Mouse (Mus musculus) hindbrain, embryonic 13.5 days (tissue): ENCODE data around the gene Hivep2. TPM values are rescaled to one million over a fixed set of nuclear protein-coding genes. Genes with fewer than 3 reads are reported as not detected.

Source experiments
- ATAC-seq: fragments of 200-750 bp; cut with Nextera tagmentation; 2 replicates; pipeline ENCODE4 v1.8.0; 2017; ENCODE audit warnings: moderate TSS enrichment; ENCODE audit not compliant: low FRiP score
- H3K27ac ChIP-seq: fragments of 300-500 bp; sonication (generic); 2 replicates; pipeline ENCODE4 v1.5.1; 2015; ENCODE audit warnings: inconsistent platforms, mild to moderate bottlenecking, moderate library complexity
- H3K27me3 ChIP-seq: fragments of 300-500 bp; sonication (generic); 2 replicates; pipeline ENCODE4 v1.6.1; 2015; ENCODE audit warnings: mild to moderate bottlenecking, inconsistent platforms
- H3K36me3 ChIP-seq: fragments of 300-500 bp; sonication (generic); 2 replicates; pipeline ENCODE4 v1.6.1; 2015; ENCODE audit warnings: mild to moderate bottlenecking, inconsistent platforms
- H3K4me1 ChIP-seq: fragments of 300-500 bp; sonication (generic); replicated peaks from 2 replicates; pipeline ENCODE4 v1.6.1; 2015; ENCODE audit warnings: inconsistent platforms
- H3K4me2 ChIP-seq: fragments of 300-500 bp; sonication (generic); 2 replicates; pipeline ENCODE4 v1.6.1; 2015; ENCODE audit warnings: inconsistent platforms, mild to moderate bottlenecking, moderate library complexity
- H3K4me3 ChIP-seq: fragments of 300-500 bp; sonication (generic); 2 replicates; pipeline ENCODE4 v1.5.1; 2015; ENCODE audit warnings: mild to moderate bottlenecking, inconsistent platforms
- H3K9ac ChIP-seq: fragments of 300-500 bp; sonication (generic); 2 replicates; pipeline ENCODE4 v1.6.1; 2015; ENCODE audit warnings: mild to moderate bottlenecking, inconsistent platforms
- H3K9me3 ChIP-seq: fragments of 300-500 bp; sonication (generic); 2 replicates; pipeline ENCODE4 v1.6.1; 2016; ENCODE audit warnings: inconsistent platforms
- WGBS: fragments of 180-500 bp; shearing (Covaris S2); methylation state at CpG from one replicate; pipeline ENCODE4 v1.1.7; 2015; 5-methylcytosine and 5-hydroxymethylcytosine counted together
- polyA plus RNA-seq: library from polyadenylated mRNA; unstranded; fragments of >200 nt; fragmentation: Nextera tagmentation; extraction: Ambion mirVana; gene quantifications from 2 replicates; pipeline ENCODE4 v1.2.1, GENCODE M21; 2015

The Hivep2 gene
- polyA plus RNA-seq = 7.0 and 7.6 TPM in 2 replicates

DNA sequence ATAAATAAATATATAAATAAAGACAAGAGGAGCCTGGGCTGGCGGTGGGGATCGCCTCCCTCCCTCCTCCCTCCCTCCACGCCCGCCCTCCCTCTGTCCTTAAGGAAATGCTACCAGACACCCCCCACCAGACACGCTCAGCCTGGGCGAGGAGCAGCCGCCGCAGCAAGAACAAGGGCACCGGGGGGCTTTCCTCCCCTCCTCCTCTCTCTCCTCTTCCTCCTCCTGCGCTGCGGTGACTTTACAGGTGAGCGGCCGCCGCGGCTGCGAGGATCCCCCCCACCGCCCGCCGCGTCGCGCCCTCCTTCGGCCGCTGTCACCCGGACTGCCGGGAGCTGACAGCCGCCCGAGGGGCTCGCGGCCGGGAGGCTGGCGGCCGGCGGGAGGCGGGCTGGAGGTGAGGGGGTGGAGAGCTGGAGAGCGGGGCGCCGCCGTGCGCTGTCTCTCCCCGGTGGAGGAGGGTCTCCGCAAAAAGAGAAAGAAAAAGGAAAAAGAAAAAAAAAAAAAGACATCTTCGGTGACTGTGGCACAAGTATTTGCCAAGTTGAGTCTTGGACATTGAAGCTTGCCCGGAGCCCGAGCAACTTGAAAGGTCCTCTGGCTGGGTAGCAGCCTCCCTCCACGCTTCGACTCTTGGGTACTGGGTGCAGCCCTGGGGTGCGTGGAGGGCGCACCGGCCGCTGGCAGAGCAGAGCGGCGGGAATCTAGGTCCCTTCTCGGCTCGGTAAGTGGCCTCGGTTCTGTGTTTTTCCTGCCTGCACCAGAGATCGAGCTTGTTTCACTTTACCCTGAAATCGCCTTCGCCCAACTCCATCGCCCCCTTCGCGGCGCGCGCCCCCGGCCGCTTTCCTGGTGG lies at the start of gene Hivep2:
TSS of gene Hivep2 (plus strand) at position 102 of the 856 bp plus-strand sequence.
- peak; percentile 43 for ATAC-seq
- under 1% methylated on average over 67 of the region's 67 CpGs for WGBS
- Histone ChIP-seq H3K4me3 (peak within 1 kb of the TSS; percentile 82), H3K4me2 (peak within 1 kb of the TSS; percentile 99), H3K27me3 (0 out of 2 replicates have a peak, but pooled peaks cover 5% of the 10 kb centered on the region), H3K9me3 (no peaks in the 10 kb centered on the region), H3K27ac (peak within 1 kb of the TSS; percentile 99), H3K4me1 (peaks cover 3% of the 10 kb centered on the region), H3K36me3 (no peaks in the 10 kb centered on the region), H3K9ac (peak within 1 kb of the TSS; percentile 94)

DNA sequence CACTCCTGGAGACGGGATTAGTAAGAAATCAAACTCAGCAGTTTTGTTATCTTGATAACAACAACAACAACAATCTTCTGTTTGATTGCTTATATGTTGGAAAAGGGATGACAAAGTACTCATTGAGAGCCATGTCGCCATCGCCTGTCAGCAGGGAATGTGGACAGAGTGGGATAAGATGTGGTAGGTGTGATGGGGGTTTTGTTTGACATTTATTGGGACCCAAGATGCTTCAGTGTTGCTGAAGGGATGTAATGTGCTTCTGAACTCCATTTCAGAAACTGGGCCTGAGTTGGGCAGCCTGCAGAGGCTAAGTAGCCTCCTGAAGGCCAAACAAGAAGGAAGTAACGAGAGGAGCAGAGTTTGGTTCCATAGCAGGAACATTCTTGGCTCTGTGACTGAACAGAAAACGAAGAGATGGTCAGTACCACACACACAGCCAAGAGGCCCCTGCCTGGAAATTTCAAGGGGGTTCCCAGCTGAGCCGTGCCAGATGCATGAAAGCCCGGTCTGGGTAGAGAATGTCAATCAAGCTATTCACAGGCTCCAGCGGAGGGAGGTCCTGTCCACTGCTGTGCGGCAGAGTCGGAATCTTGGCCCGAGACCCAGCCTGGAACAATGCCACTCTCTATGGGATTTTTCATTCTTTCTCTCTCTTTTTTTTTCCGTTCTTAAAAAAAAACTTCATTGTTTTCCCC lies 49.1 kb upstream of the Hivep2 start:
- H3K9ac ChIP-seq = no peak overlapping the region
- ATAC-seq = peak; percentile 93
- H3K9me3 ChIP-seq = no peaks in the 10 kb centered on the region
- H3K4me1 ChIP-seq = peaks cover 6% of the 10 kb centered on the region
- H3K27ac ChIP-seq = peak overlapping the region; percentile 31
- WGBS = 19% methylated on average over 12 of the region's 12 CpGs
- no peaks in the 10 kb centered on the region for H3K27me3 ChIP-seq
- no peak overlapping the region for H3K4me3 ChIP-seq
- H3K36me3 ChIP-seq = no peaks in the 10 kb centered on the region
- no peak overlapping the region for H3K4me2 ChIP-seq

DNA sequence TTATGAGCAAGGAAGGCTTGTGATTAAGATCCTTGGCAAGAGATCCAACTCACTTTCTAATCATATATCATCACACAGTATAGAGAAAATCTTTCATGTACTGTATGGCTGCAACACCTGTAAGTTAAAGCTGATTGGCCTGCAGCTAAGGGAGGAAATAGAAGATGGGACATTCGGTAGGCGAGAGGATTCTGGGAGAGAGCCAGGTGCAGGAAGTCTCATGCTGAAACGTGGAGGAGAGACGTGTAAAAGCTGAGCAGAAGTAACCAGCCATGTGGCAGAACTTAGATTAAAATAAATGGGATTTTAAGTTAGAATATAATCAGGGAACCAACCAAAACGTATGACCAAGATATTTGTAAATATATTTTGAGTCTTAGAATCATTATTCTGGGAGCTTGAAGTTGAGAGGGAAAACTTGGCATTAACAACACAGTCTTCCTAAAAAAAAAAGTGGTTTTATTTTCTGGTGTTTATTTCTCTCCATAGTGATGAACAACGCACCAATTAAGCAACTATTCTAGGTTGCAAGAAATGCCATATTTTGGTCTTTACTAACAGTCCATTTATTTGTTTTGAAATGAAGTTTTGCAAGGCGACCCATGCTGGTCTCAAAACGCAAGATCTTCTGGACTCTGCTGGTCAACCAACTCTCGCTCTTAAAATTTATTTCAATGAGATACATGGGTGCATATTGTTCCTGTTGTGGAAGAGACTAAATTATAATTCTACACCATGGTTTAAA lies 44.1 kb upstream of the Hivep2 start:
- no peaks in the 10 kb centered on the region for H3K9me3 ChIP-seq
- H3K4me3 ChIP-seq = no peak overlapping the region
- H3K27ac ChIP-seq = no peak overlapping the region
- peaks cover 2% of the 10 kb centered on the region for H3K4me1 ChIP-seq
- no peaks in the 10 kb centered on the region for H3K27me3 ChIP-seq
- H3K9ac ChIP-seq = no peak overlapping the region
- no peaks in the 10 kb centered on the region for H3K36me3 ChIP-seq
- no peak overlapping the region for H3K4me2 ChIP-seq
- WGBS = 86% methylated on average over 9 of the region's 9 CpGs
- no peak for ATAC-seq

DNA sequence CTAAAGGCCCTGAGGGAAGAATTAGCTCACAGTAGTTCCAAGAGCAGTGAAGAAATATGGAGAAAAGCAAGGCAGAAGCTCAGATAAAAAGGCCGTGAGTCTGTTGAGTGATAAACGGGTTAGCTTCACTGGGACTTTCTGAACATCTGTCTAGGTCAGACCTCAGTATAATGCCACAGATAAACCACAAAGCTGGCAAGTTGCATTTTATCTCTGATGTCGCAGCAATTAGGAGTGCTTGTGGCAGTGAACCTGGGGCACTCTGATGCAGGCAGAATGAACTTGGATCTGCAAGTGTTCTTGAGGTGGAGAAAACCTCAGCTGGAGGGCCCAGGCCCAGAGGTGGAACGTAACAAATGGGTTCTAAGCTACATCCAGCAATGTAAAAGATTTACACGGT lies 36.6 kb upstream of the Hivep2 start:
- Histone ChIP-seq H3K36me3 (no peaks in the 10 kb centered on the region), H3K4me3 (no peak overlapping the region), H3K27ac (no peak overlapping the region), H3K9ac (no peak overlapping the region), H3K4me1 (no peaks in the 10 kb centered on the region), H3K27me3 (no peaks in the 10 kb centered on the region), H3K4me2 (no peak overlapping the region), H3K9me3 (no peaks in the 10 kb centered on the region)
- 72% methylated on average over 5 of the region's 5 CpGs for WGBS
- ATAC-seq = no peak

DNA sequence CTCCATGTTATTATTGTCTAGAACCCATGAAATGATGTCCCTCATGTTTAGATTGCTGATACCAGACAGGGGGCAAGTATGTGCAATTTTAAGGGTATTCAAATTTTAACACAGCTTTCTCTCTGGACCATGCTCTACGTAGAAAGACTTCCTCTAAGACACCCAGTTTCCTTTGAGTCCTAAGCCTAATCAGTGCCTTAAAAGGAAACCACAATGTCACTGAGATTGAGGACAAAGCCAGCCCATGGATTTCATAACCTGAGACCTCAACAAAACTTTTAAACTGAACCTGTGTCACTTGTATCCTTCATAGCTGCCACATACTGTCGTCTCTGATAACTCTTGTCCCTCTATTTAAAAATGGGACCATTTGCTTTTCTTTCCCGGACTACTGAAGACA lies 33.7 kb upstream of the Hivep2 start:
- 83% methylated on average over 3 of the region's 3 CpGs for WGBS
- H3K27ac ChIP-seq = no peak overlapping the region
- no peaks in the 10 kb centered on the region for H3K36me3 ChIP-seq
- H3K4me1 ChIP-seq = no peaks in the 10 kb centered on the region
- H3K4me2 ChIP-seq = no peak overlapping the region
- H3K27me3 ChIP-seq = no peaks in the 10 kb centered on the region
- no peaks in the 10 kb centered on the region for H3K9me3 ChIP-seq
- ATAC-seq = no peak
- no peak overlapping the region for H3K4me3 ChIP-seq
- H3K9ac ChIP-seq = no peak overlapping the region

DNA sequence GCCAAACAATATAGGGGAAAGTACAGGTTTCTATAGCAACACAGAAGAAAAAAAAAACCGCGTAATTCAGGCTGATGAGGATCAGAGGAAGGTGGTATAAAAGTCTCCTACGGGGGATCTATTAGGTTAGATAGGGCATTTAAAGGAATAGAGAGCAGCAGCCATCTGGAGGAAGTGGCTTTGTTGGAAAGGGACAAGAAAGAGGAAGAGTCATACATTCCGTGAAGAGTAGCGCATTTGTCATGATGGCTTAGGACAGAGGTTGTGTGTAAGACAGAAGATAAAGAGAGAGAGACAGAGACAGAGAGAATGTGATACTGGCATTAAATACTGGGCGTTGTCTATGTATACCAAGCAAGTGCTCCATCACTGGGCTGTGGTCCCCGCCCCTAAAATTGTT lies 32.6 kb upstream of the Hivep2 start:
- H3K4me2 ChIP-seq = no peak overlapping the region
- H3K27ac ChIP-seq = no peak overlapping the region
- no peaks in the 10 kb centered on the region for H3K9me3 ChIP-seq
- no peak overlapping the region for H3K4me3 ChIP-seq
- no peaks in the 10 kb centered on the region for H3K36me3 ChIP-seq
- H3K27me3 ChIP-seq = no peaks in the 10 kb centered on the region
- WGBS = 89% methylated on average over 7 of the region's 7 CpGs
- H3K4me1 ChIP-seq = no peaks in the 10 kb centered on the region
- no peak overlapping the region for H3K9ac ChIP-seq
- ATAC-seq = no peak

DNA sequence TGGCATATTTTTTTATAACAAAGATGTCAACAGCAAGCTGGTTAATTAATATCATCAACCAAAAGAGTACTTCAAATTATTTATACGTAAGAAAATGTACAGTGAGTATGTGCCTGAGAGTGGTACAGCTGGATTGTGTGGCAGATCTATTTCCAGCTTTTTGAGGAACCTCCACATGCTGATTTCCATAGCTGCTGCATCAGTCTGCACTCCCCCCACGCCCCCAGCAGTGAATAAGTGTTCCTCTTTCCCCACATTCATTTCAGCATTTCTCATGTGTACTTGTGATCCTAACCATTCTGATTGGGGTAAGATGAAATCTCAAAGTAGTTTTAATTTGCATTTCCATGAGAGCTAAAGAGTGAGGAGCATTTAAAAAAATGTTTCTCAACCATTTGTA lies 30.2 kb upstream of the Hivep2 start:
- H3K4me1 ChIP-seq = no peaks in the 10 kb centered on the region
- H3K9ac ChIP-seq = no peak overlapping the region
- H3K4me2 ChIP-seq = no peak overlapping the region
- WGBS = 95% methylated on average over 2 of the region's 2 CpGs
- H3K36me3 ChIP-seq = no peaks in the 10 kb centered on the region
- no peak overlapping the region for H3K4me3 ChIP-seq
- ATAC-seq = no peak
- no peak overlapping the region for H3K27ac ChIP-seq
- no peaks in the 10 kb centered on the region for H3K27me3 ChIP-seq
- H3K9me3 ChIP-seq = no peaks in the 10 kb centered on the region

DNA sequence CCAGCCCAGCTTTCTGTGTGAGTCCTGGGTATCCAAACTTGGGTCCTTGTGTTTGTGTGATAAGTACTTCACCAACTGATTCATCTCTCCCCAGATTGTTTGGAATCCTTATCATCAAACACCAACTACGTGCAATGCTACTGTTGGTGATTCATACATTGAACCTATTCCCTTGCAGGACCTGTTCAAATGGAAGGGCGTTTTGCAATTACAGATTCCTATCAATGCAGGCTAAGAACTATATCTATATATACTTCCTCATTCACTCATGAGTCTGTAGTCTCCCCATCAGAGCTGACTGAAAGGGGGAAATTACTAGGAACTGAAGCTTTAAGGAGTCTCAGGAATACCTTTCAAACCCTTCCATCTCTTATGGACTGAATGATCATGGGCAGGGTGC lies 24.5 kb upstream of the Hivep2 start:
- no peaks in the 10 kb centered on the region for H3K27me3 ChIP-seq
- H3K36me3 ChIP-seq = no peaks in the 10 kb centered on the region
- H3K9me3 ChIP-seq = no peaks in the 10 kb centered on the region
- no peak for ATAC-seq
- no peaks in the 10 kb centered on the region for H3K4me1 ChIP-seq
- H3K9ac ChIP-seq = no peak overlapping the region
- H3K27ac ChIP-seq = no peak overlapping the region
- no peak overlapping the region for H3K4me2 ChIP-seq
- H3K4me3 ChIP-seq = no peak overlapping the region
- 85% methylated on average over 2 of the region's 2 CpGs for WGBS

DNA sequence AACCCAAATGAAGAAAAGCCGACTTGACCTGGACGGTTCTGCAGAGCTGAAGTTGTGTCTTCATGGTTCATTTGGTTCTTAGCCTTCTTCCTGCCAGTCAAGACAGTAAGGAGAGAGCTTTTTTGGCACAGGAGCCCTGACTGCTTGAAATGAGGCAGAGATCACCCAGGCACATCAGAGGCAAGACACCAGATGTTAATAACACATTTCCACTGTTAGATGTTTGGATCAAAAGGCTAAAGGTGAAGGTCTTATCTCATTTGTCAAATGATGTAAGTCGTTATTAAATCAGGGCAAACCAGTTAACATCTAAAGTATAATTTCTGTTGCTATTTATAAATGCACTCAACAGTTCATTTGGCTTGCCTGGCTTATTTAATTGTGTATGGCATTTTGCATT lies 22.2 kb upstream of the Hivep2 start:
- ATAC-seq = no peak
- Histone ChIP-seq H3K27ac (no peak overlapping the region), H3K27me3 (no peaks in the 10 kb centered on the region), H3K36me3 (no peaks in the 10 kb centered on the region), H3K4me1 (no peaks in the 10 kb centered on the region), H3K9ac (no peak overlapping the region), H3K4me3 (no peak overlapping the region), H3K9me3 (no peaks in the 10 kb centered on the region), H3K4me2 (no peak overlapping the region)
- WGBS = 57% methylated on average over 3 of the region's 3 CpGs

DNA sequence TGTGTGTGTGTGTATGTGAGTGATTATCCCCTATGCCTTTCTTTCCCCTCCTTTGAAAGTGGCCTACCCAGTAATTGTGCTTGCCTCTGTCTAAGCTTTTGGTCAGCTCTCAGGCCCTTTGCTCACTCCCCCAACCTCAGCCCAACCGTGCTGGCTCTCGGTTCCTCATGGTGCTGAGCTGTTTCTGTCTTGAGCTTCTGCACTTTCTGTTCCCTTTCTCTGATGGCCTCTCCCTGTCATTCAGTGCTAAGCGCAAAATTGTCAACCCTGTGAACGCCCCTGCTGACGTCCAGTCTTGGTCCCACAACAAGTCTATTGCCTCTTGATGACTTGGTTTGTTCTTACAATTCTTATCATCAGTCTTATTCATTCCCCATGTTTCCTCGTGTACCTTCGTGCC lies 19.4 kb upstream of the Hivep2 start:
- Histone ChIP-seq H3K4me1 (no peaks in the 10 kb centered on the region), H3K9me3 (no peaks in the 10 kb centered on the region), H3K27me3 (no peaks in the 10 kb centered on the region), H3K27ac (no peak overlapping the region), H3K36me3 (no peaks in the 10 kb centered on the region), H3K4me3 (no peak overlapping the region), H3K9ac (no peak overlapping the region), H3K4me2 (no peak overlapping the region)
- ATAC-seq = no peak
- WGBS = 73% methylated on average over 7 of the region's 7 CpGs

DNA sequence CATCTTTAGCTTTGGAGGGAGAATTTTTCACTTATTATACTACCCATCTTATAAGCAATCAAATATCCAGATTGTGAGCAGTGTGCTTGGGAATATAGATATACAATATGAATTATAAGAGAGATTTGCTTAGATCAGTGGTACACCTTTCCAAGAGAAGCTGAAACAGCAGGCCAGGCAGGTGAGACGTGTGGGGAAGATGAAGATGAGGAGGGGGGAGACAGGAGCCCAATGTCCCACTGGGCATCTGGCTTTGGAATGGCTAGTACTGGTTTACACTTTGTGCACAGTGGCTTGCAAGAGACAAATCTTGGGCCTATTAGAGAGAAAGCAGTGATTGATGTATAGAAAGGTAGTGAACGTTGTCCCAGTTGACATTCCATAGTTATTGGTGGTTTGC lies 2.9 kb upstream of the Hivep2 start:
- Histone ChIP-seq H3K9ac (no peak overlapping the region), H3K4me3 (no peak overlapping the region), H3K27ac (no peak overlapping the region), H3K36me3 (no peaks in the 10 kb centered on the region), H3K4me1 (no peaks in the 10 kb centered on the region; the same call in none of the 2 replicates), H3K4me2 (no peak overlapping the region), H3K9me3 (no peaks in the 10 kb centered on the region), H3K27me3 (0 out of 2 replicates have a peak, but pooled peaks cover 9% of the 10 kb centered on the region)
- ATAC-seq = no peak
- WGBS = 65% methylated on average over 2 of the region's 2 CpGs

DNA sequence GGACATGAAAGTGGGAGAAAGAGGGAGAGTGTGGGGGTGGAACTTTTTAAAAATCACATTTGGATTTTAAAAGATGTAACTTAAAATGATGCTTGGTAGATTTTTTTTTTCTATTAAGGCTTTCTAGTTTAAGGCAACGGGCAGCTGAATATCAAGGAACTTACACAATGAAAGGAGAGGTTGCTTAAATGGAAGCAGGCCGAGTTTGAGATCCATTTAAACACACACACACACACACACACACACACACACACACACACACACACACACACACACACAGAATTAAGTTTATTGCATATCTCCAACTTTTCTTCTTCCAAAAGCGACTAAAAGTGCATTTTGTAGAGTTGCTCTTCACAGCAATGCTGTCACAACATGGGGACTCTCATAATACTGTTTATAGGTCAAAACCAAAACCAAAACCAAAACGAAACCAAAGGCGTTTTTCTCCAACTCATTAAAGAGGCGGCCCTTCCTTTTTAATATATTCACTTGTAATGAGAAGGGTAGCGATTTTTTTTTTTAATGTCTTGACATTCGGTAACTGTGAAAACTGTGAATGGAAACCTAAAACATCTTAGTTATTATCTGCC lies 1.9 kb upstream of the Hivep2 start:
- Histone ChIP-seq H3K9ac (peak overlapping the region; percentile 94), H3K36me3 (no peaks in the 10 kb centered on the region), H3K9me3 (no peaks in the 10 kb centered on the region), H3K4me1 (peaks cover 3% of the 10 kb centered on the region), H3K4me2 (peak overlapping the region; percentile 99), H3K27me3 (0 out of 2 replicates have a peak, but pooled peaks cover 9% of the 10 kb centered on the region), H3K27ac (0 out of 2 replicates have a peak overlapping the region, but pooled peaks have one; percentile 99), H3K4me3 (peak overlapping the region; percentile 82)
- no peak for ATAC-seq
- 7% methylated on average over 8 of the region's 8 CpGs for WGBS
